Mouse (Mus musculus): ENCODE results near the gene Cntn5.

The Cntn5 gene

DNA sequence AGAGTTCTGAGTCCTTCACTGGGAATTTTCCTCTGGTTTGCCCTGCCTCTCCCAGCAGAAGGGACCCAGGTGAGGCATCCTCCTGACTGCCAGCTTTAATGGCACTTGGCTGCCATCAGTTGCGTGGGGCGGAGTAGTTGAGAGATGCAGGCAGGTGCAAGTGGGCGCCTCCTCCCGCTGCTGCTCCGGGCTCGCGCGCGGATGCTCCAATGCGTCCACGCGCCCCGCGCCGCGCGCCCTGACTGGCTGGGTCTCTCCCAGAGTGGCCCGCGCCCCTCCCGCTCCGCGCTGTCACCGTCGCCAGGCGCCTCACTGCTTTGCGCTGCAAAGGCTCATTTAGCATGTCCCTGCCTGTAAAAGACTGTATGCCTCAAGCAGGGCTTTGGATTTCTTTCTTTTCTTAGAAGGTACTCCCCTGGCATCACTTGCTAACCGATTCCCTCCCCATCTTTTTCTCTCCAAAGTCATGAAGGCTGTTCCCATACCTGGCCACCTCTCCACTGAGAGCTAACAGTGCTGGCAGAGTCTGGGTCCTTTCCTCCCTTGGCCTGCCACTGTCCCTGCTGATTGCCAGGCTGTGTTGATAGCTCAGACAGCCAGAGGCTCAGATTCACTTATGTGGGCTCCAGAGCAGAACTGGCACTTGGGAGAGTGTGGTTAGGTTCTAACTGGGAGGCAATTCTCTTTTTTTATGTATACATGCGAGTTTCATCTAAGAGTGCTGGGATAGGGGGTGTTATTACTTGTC is at the start of gene Cntn5:
Cntn5 (minus strand) TSS at position 160 of the 748 bp plus-strand sequence.
- no peak for DNase-seq (ENCODE audit: low read depth, low spot score)

DNA sequence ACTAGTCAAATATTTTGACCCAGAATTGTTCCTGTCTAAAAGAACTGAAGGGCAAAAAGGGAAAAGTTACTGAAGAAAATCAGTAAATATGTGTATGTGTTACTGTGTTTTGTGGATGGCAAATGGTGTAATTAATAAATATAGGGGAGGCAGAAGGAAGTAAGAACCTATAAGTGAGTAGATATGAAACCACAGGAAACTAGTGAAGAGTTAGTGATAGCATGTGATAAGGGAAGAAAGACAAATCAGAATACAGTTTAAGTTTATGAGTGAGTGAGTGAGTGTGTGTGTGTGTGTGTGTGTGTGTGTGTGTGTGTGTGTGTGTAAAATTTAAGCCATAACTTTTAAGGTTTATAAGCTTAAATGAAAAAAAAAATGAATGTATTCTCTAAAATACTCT is 45.9 kb upstream of the Cntn5 start:
- no peak for DNase-seq (ENCODE audit: low read depth, low spot score)

DNA sequence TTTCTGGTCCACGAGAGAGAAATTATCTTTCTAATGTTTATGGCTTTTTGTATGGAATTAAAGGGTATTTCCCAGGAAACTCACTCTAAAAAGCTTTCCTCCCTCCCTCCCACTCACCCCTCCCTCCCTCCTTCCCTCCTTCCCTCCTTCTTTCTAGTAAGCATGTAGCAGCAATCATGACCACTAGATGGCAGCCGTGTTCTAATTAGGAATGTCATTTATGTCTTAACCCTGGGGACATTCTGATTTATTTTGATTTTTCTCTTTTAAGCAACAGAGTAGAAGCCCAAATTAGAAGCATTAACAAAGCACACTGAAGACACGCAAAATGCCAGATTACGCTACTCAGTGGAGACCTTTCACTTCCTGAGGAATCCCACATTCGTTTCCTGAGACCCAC is 5.0 kb upstream of the Cntn5 start:
- DNase-seq (ENCODE audit: low read depth, low spot score) = peak; percentile 79

DNA sequence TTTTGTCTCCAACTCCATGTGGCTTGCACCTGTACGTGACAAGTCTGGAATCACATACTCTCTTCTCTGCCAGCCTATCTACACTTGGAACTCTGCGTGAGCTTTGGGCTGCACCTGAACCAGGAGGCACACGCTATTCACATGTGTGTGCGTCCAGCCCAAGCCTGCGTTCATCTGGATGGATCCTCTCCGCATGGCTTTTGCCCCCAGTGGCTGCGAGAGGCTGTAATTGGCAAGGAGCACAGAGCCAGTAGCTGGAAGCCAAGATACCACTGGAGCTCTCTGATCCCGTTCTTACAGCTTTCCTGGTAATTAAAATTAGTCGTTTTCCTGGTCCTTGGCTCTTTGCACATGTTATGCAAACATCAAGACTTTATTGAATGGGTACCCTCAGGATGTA is 1.1 kb upstream of the Cntn5 start:
- no peak for DNase-seq (ENCODE audit: low read depth, low spot score)

DNA sequence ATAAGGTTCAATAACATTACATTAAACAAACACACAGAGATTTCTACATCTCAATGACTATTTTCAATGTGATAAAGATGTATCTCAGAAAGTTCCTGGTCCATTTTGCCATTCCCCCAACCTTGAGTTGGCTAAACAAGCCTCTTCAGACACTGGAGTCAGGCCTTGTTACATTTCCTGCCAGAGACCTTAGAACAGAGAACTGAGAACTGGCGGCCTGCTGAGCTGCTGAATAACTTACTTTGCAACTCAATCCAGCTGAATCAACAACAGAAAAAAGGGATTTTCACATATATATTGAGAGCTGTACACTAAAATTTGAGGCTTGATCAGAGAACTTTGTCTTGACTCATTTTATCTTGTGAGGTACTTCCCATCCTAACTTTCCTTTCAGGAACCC is 24.8 kb downstream of the Cntn5 start:
- DNase-seq (ENCODE audit: low read depth, low spot score) = no peak

DNA sequence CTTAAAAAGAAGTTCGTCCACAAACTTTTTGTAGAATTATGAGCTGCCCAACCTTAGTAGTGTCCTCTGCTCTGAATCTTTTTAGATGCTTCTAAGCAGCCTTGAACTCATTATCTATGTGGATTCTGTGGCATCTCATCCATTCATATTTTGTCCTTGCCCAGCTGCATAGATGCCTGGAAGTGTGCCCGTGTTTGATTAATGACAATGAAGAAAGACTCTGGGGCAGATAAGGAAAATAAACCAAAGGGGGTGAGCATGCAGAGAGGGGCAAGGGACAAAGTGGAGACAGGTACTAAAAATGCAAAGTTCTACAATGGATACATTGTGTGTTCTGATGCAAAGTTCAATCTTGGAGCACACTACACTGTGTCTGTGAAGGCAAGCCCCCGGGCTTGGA is 30.7 kb downstream of the Cntn5 start:
- DNase-seq (ENCODE audit: low read depth, low spot score) = no peak

DNA sequence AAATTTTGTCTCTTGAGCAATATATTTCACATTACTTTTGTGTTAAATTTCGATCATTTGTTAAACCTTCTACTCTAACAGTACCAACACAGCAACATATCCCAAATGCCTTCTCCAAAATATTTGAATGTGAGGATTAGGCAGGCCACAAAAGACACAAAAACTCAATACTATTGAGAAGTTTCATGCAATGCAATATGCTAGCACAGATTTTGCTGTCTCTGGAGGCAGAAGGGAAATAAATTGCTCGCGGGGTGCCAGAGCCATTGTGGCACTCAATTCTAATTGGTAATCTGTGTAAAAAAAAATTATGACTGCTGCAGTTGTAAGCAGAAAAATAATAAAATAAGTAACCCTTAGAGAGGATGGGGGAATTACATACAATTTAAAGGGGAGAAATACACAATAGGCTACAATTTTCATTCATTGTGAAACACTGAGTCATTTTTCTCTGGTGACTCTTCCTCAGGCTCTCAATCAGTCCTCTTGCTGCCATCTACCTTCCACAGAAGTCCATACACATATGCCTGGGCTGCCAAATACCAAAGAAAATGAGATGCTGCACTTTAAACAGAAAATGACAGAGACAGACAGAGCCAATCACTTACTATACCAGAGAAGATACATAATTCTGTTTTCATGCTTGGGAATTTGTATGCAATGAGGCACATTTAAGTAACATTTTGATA is 48.2 kb downstream of the Cntn5 start:
- no peak for DNase-seq (ENCODE audit: low read depth, low spot score)

DNA sequence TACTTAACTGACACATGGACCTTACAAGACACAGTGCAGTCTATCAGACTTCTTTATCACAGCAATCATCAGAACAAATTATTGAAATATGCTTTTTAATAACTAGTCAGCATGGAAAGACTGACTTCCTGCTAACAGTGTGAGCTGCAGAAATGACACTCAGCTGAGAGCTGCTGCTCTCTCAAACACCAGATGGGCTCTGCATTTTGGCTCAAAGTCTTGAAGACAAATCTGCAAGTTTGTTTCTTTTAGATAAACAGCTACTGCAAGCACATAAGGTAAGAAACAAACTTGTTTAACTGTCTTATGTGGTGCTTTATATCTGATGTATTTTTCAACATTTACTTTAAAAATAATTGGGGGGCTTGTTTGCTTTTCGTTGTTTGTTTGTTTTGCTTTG is 87.9 kb downstream of the Cntn5 start:
- DNase-seq (ENCODE audit: low read depth, low spot score) = no peak

DNA sequence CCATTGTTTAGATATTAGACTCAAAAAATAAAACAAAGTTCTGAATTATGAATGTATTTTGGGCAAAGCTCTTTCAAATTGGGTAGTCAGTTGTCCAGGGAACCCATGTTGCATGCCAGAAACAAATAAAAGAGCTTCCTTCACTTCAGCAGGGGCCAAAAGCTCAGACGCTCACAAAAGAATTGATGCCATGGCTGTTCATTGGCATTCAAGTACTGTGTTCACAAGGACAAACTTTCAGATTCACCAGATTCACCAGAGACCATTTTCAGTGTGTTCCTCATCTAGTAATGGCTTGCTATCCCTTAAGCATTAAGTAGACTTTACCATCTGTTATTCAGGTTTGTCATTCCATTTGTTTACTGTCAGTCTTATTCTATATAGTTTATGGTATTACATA is 107.4 kb downstream of the Cntn5 start:
- DNase-seq (ENCODE audit: low read depth, low spot score) = no peak

DNA sequence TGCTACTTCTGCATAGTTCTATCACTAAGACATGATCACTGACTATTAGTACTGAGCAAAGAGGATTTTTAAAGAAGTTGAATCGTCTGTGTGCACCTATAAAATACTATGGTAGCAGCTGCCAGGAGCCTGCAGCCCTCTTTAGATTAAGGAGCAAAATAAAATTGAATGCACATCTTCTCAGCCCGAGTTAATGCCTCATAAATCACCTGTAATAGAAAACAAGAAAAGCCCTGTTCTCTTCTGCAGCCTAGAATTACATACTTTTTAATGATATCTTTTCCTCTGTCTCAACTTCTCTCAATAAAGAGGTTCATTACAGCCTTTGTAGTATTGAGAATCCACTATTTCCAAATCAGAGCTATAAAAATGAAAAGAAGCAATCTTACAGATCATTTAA is 109.5 kb downstream of the Cntn5 start:
- DNase-seq (ENCODE audit: low read depth, low spot score) = no peak

DNA sequence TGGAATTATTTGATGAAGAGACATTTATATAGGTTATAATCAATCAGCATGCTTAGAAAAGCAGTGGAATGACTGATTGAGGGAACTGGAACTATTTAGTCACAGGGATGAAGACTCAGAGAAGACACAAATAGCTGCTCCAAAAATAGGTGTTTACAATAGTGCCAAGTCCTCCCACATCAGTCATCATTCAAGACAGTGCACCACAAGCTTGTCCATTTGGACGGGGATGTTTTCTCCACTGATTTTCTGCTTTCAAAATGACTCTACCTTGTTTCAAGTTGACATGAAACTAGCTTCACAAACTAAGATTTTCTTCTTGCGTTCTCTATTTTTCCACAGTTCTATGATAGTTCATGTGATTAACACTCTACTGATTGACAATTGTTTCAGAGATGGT is 172.7 kb downstream of the Cntn5 start:
- DNase-seq (ENCODE audit: low read depth, low spot score) = no peak

DNA sequence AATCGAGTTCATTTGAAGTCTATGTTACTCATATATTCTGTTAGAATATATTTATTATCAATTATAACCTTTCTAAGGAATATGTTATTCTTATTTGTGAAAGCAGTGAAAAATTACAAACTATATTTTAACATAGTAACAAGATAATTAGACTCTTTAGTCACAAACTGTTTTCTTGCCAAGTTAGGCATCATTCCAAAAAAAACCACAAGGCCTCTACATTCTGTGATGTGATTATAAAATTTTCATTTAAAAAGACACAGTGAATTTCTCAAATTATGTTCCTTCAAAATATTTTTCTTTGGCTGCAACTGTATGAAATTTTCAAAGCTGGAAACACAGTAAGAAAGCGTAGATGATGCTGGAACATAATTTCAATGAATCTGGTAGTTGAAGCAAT is 180.4 kb downstream of the Cntn5 start:
- DNase-seq (ENCODE audit: low read depth, low spot score) = no peak

DNA sequence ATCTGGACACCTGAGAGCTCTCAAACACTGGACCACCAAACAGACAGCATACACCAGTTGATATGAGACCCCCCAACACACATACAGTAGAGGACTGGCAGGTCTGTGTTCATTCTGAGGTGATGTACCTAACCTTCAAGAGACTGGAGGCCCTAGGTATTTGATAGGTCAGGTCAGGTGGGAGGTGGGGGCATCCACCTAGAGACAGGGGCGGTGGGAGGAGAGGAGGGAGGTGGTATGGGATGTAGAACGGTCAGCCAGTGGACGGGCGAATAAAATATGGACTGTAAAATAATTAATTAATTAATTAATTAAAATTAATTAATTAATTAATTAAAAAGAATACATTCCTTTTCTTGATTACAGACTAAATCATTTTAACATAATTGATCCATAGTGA is 182.5 kb downstream of the Cntn5 start:
- no peak for DNase-seq (ENCODE audit: low read depth, low spot score)

DNA sequence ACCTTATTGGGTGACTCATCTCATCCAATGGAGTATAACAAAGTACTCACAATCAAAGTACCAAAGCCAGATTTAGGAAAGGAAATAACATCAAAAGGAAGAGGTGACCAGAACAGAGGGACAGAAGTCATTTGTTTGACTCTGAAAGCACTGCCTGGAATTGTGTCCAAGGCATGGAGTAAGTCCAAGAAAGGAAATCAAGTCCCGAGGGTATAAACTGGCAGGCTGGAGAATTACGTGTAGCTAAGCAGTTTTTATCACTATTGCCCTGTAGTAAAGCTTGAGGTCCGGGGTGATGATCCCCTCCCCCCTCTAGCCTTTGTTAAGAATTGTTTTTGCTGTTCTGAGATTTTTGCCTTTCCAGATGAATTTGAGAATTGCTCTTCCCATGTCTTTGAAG is 185.6 kb downstream of the Cntn5 start:
- no peak for DNase-seq (ENCODE audit: low read depth, low spot score)

DNA sequence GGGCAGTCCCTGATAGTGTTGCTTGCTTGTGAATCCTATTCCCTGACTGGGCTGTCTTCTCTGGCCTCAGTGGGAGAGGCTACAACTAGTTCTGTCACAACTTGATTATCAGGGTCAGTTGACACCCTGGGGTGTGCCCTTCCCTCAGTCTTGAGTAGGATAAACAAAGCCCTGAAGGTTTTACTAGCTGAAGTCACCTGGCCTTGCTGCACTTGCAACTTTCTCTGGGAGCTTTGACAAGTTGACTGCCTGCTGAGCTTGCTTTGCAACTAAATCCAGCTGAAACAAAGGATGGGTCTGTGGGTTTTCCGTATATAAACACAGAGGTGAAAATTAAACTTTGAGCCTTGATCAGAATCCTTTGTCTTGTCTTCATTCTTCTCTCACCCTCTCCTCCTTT is 190.9 kb downstream of the Cntn5 start:
- DNase-seq (ENCODE audit: low read depth, low spot score) = no peak

DNA sequence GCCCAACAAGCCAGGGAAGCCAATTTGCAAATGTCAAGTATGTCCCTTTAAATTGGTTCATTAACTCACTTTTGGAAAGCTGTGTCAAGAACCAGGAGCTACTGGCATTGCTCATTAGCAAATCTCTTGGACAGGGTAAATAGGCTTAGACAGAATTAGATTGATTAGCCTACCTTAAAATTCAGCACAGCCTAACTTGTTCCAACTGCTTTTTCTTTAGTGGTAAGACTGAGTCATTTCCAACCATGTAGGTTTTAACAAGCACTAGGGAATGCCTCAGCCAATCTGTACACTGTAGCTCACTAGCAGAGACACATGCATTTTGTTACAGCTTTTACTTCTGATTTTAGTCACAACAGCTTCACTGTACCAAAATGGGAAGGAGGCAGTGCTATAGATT is 222.9 kb downstream of the Cntn5 start:
- DNase-seq (ENCODE audit: low read depth, low spot score) = no peak

DNA sequence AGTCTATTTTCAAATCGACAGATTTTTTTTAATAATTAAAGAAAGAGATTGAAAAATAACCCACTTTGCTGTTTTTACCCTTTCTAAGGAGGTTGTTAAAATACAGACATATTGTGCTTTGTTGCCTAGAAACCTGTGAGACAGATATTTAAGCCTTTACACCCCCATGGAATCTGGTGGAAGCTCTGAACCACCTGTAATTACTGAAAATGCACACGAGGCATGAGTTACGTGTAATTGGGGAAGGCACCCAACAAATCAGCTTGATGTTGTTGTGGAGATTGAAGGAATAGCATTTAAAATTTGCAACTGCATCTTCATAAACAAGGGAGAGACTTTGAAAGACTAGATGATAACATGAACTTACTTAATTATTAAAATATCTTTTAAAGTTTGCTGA is 223.4 kb downstream of the Cntn5 start:
- DNase-seq (ENCODE audit: low read depth, low spot score) = no peak

DNA sequence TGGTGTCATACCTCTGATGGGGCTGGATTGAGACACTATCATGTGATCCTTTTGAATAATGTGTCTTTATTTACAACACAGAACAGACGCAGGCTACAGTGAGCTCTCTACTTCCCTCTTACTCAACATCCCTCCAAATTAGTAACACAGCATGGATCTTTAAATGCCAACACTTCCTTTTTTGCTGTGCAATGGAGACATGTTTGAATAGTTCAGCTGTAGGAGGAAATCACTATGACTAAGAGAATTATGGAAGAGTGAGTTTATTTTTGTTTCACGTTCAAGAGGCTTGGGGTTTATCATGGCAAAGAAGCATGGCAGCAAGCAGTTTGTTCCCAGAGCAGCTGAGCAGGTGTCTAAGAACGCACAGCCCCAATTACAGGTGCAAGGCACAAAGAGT is 235.9 kb downstream of the Cntn5 start:
- no peak for DNase-seq (ENCODE audit: low read depth, low spot score)

DNA sequence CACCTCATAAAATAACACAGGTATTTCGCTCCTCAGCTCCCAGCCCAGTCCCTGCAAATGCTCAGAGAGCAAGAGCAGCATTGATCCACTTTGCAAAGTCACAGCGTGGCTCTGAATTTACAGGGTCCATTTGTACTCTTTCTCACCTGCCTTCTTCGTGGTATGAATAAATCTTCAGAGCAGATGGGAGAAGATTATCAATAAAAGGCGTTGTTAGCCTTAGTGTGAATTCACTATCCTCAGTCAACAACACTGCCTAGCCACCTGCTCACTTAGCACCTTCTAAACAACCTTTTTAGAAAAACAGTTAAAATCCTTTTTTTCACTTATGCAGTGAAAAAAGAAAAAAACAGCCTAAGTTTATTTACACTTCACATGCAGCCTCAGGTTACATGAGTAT is 237.1 kb downstream of the Cntn5 start:
- no peak for DNase-seq (ENCODE audit: low read depth, low spot score)

DNA sequence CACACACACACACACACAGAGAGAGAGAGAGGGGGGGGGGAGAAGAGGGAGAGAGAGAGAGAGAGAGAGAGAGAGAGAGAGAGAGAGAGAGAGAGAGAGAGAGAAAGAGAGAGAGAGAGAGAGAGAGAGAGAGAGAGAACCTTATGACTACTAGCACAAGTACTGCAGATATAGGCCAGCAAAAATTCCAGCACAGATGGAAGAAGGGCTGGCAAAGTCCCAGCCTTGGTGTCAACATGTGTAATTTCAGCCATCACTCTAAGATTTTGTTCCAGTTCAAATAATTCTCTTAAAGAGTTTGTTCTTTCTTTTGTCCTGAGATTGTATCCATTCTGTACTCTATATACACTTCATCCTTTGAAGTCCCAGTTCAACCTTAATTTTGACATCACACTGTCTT is 238.8 kb downstream of the Cntn5 start:
- no peak for DNase-seq (ENCODE audit: low read depth, low spot score)

DNA sequence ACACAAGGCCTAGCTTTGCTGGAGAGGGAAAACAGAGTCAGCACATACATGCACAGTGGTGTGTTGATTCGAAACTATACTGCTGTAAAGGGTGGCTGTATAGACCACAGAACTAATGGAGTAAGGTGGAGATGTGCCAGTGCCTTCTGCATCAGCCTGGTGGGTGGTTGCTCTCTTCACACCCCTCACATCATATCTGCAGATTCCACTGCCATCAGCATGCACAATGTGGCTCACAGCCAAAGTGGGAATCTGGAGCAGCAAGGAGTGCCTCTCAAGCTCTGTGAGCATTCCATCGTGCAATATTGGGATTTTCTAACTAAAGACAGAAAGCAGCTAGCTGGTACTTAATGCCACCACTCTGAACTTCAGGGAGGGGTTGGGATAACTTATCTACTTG is 241.5 kb downstream of the Cntn5 start:
- no peak for DNase-seq (ENCODE audit: low read depth, low spot score)

DNA sequence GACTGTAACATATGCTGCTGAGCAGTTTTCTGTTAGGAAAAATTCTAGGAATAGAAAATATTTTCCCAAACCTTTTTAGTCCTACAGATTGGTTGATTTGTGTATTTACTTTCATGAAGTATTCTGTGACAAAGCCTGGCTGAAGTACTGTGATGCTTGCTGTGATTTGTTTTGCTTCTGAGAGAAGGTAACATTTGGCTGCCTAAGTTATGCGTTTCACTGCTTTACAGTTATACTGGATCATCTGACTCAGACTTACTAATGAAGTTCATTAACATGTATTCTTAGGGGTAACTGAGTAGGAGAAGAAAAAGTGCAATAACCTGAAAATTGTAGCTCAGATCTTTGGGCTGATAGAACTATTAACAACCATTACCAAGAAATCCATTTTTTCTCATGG is 245.1 kb downstream of the Cntn5 start:
- no peak for DNase-seq (ENCODE audit: low read depth, low spot score)

DNA sequence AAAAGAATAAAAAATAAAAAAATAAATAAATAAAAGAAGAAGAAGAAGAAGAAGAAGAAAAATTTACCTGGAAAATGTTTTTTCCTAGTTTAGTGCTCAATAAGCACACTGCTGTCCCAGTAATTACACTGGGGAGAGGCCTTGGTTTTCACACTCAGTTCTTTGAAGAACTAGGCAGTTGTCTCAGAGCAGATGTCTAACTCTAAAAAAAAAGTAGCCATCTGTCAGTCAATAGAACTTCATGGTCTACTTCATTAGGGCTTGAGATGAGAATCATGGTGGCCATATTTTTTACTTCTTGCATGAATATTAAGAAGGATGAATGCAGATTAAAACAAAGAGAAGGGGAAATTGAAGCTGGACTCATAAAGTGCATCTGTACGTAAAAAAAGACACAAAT is 246.5 kb downstream of the Cntn5 start:
- DNase-seq (ENCODE audit: low read depth, low spot score) = no peak
